In genomic region chr16:38452442-38453202, GRCm38 (mm10) we compare ENCODE assay signal across 8 mouse cellular contexts. TPM values are rescaled to one million over a fixed set of nuclear protein-coding genes. Genes with fewer than 3 reads are reported as not detected.
A peak's percentile ranks its signal among the peaks of the same experiment; 100 is the strongest.
DNase-seq lines count a peak whose midpoint lies in the region; ATAC-seq and TF ChIP-seq lines count a peak whose summit lies in the region.

Gene Adprh, minus strand, starts transcription at chr16:38452703.

- under 1% methylated on average over 45 of the region's 61 CpGs for WGBS in forebrain, embryonic 10.5 days
- under 1% methylated on average over 48 of the region's 61 CpGs for WGBS in heart, embryonic 15.5 days
- WGBS in liver, embryonic 14.5 days (ENCODE audit: insufficient replicate concordance) = under 1% methylated on average over 55 of the region's 61 CpGs
- under 1% methylated on average over 54 of the region's 61 CpGs for WGBS in neural tube, embryonic 11.5 days
- WGBS in stomach, postnatal 0 days = 1% methylated on average over 42 of the region's 61 CpGs

- peak within 1 kb of the TSS; percentile 73 for H3K4me3 ChIP-seq in forebrain, embryonic 10.5 days
- H3K4me3 ChIP-seq in heart, embryonic 15.5 days = peak within 1 kb of the TSS; percentile 89
- H3K4me3 ChIP-seq in liver, embryonic 14.5 days (ENCODE audit: insufficient read depth in 1 of 2, low read depth in 2 of 2, low read length in 2 of 2) = peak within 1 kb of the TSS; percentile 80 to 96
- peak within 1 kb of the TSS; percentile 62 for H3K4me3 ChIP-seq in neural tube, embryonic 11.5 days (ENCODE audit: low read depth, low read length)
- peak within 1 kb of the TSS; percentile 65 for H3K4me3 ChIP-seq in stomach, postnatal 0 days (ENCODE audit: low read depth, low read length)

- H3K9me3 ChIP-seq in forebrain, embryonic 10.5 days = no peaks in the 10 kb centered on the region
- no peaks in the 10 kb centered on the region for H3K9me3 ChIP-seq in heart, embryonic 15.5 days (replicated peaks)
- H3K9me3 ChIP-seq in liver, embryonic 14.5 days (ENCODE audit: control insufficient read depth, low read length) = no peaks in the 10 kb centered on the region
- H3K9me3 ChIP-seq in neural tube, embryonic 11.5 days (ENCODE audit: control insufficient read depth, low read length) = no peaks in the 10 kb centered on the region
- no peaks in the 10 kb centered on the region for H3K9me3 ChIP-seq in stomach, postnatal 0 days (ENCODE audit: control insufficient read depth, low read length)

- H3K27ac ChIP-seq in forebrain, embryonic 10.5 days = peak within 1 kb of the TSS; percentile 96
- peak within 1 kb of the TSS; percentile 96 for H3K27ac ChIP-seq in heart, embryonic 15.5 days
- peak within 1 kb of the TSS; percentile 81 for H3K27ac ChIP-seq in liver, embryonic 14.5 days
- peak within 1 kb of the TSS; percentile 69 for H3K27ac ChIP-seq in neural tube, embryonic 11.5 days (ENCODE audit: low read depth, low read length)
- H3K27ac ChIP-seq in stomach, postnatal 0 days (replicated peaks) = peak within 1 kb of the TSS; percentile 96

- DNase-seq in CD4-positive, CD25-positive, alpha-beta regulatory T cell, adult 2 months (ENCODE audit: low read depth, low spot score) = peak; percentile 86
- peak; percentile 66 for DNase-seq in c-Kit-negative CD71-positive TER-119-positive erythroid progenitor cells, embryonic 14.5 days (ENCODE audit: low read depth, low spot score)
- peak; percentile 85 for DNase-seq in forebrain, embryonic 10.5 days (ENCODE audit: extremely low spot score, low spot score)
- DNase-seq in kidney, postnatal 25 days = peak; percentile 93 to 98
- peak; percentile 71 to 76 (median 74) for DNase-seq in liver, embryonic 14.5 days (ENCODE audit: low read depth in 3 of 3, low spot score in 3 of 3)
- DNase-seq in neural tube, embryonic 11.5 days (ENCODE audit: low spot score) = peak; percentile 91
- DNase-seq in stomach, postnatal 0 days (ENCODE audit: low spot score) = peak; percentile 96

- H3K4me2 ChIP-seq in heart, embryonic 15.5 days = peak within 1 kb of the TSS; percentile 66
- H3K4me2 ChIP-seq in liver, embryonic 14.5 days (ENCODE audit: low read depth) = peak within 1 kb of the TSS; percentile 93
- peak within 1 kb of the TSS; percentile 78 for H3K4me2 ChIP-seq in neural tube, embryonic 11.5 days (ENCODE audit: low read depth)
- peak within 1 kb of the TSS; percentile 93 for H3K4me2 ChIP-seq in stomach, postnatal 0 days (replicated peaks; ENCODE audit: low read depth)

- no peaks in the 10 kb centered on the region for H3K27me3 ChIP-seq in forebrain, embryonic 10.5 days (ENCODE audit: poor library complexity, severe bottlenecking)
- H3K27me3 ChIP-seq in heart, embryonic 15.5 days = no peaks in the 10 kb centered on the region
- no peaks in the 10 kb centered on the region for H3K27me3 ChIP-seq in liver, embryonic 14.5 days (ENCODE audit: control insufficient read depth, insufficient read depth, low read length)
- H3K27me3 ChIP-seq in neural tube, embryonic 11.5 days (ENCODE audit: control insufficient read depth, insufficient read depth, low read length) = no peaks in the 10 kb centered on the region
- no peaks in the 10 kb centered on the region for H3K27me3 ChIP-seq in stomach, postnatal 0 days (ENCODE audit: control insufficient read depth, insufficient read depth, low read length)

- no peak for TF ChIP-seq EP300 in liver, embryonic 14.5 days (IDR thresholded peaks at IDR 0.05; ENCODE audit: low read depth)
- no peak for TF ChIP-seq EP300 in stomach, postnatal 0 days (optimal IDR thresholded peaks at IDR 0.05)

- peak; percentile 95 for ATAC-seq in heart, embryonic 15.5 days (replicated peaks; ENCODE audit: insufficient number of reproducible peaks, insufficient read depth, low FRiP score, low read depth)
- ATAC-seq in liver, embryonic 14.5 days (ENCODE audit: insufficient read depth) = peak; percentile 96
- ATAC-seq in neural tube, embryonic 11.5 days (ENCODE audit: insufficient read depth, low FRiP score, low TSS enrichment) = peak; percentile 96
- peak; percentile 97 for ATAC-seq in stomach, postnatal 0 days (ENCODE audit: low FRiP score, low TSS enrichment)

- peaks cover 32% of the 10 kb centered on the region for H3K36me3 ChIP-seq in forebrain, embryonic 10.5 days (replicated peaks)
- peaks cover 19% of the 10 kb centered on the region for H3K36me3 ChIP-seq in heart, embryonic 15.5 days
- peaks cover 3% of the 10 kb centered on the region; the same call in 1 of the 2 replicates for H3K36me3 ChIP-seq in liver, embryonic 14.5 days (replicated peaks; ENCODE audit: control insufficient read depth, insufficient read depth, low read depth)
- H3K36me3 ChIP-seq in neural tube, embryonic 11.5 days (ENCODE audit: control insufficient read depth, insufficient read depth, low read length) = peaks cover 4% of the 10 kb centered on the region
- peaks cover 4% of the 10 kb centered on the region for H3K36me3 ChIP-seq in stomach, postnatal 0 days (ENCODE audit: control insufficient read depth, insufficient read depth, low read length)

- H3K9ac ChIP-seq in heart, embryonic 15.5 days = peak within 1 kb of the TSS; percentile 98
- H3K9ac ChIP-seq in liver, embryonic 14.5 days (replicated peaks) = peak within 1 kb of the TSS; percentile 98
- peak within 1 kb of the TSS; percentile 95 for H3K9ac ChIP-seq in neural tube, embryonic 11.5 days (ENCODE audit: low read length)
- peak within 1 kb of the TSS; percentile 91 for H3K9ac ChIP-seq in stomach, postnatal 0 days (ENCODE audit: low read length)

- TF ChIP-seq CTCF in liver, embryonic 14.5 days (IDR thresholded peaks at IDR 0.05; ENCODE audit: low read depth) = peak; percentile 20; the same call in 1 of the 2 replicates
- peak; percentile 29; the same call in 1 of the 2 replicates for TF ChIP-seq CTCF in stomach, postnatal 0 days (IDR thresholded peaks at IDR 0.05; ENCODE audit: low read depth)

- H3K4me1 ChIP-seq in forebrain, embryonic 10.5 days = peaks cover 31% of the 10 kb centered on the region
- peaks cover 12% of the 10 kb centered on the region for H3K4me1 ChIP-seq in heart, embryonic 15.5 days (replicated peaks)
- peaks cover 12 to 19% of the 10 kb centered on the region in 2 experiments for H3K4me1 ChIP-seq in liver, embryonic 14.5 days (replicated peaks; ENCODE audit: control insufficient read depth in 2 of 2, insufficient read depth in 2 of 2, low read length in 1 of 2)
- peaks cover 6% of the 10 kb centered on the region; the same call in 1 of the 2 replicates for H3K4me1 ChIP-seq in neural tube, embryonic 11.5 days (ENCODE audit: control insufficient read depth, insufficient read depth, low read length)
- no peaks in the 10 kb centered on the region for H3K4me1 ChIP-seq in stomach, postnatal 0 days (replicated peaks; ENCODE audit: control insufficient read depth, insufficient read depth)

RNA-seq across cellular contexts. Expression of gene Adprh, which starts in this region (rescaled TPM):
- polyA plus RNA-seq in forebrain, embryonic 10.5 days (2016; fragmentation: Nextera tagmentation; extraction: Ambion mirVana) = 149 and 153 TPM in 2 replicates
- polyA plus RNA-seq in heart, embryonic 15.5 days (2015; fragmentation: Nextera tagmentation; extraction: Ambion mirVana) = 81.1 and 87.5 TPM in 2 replicates
- polyA plus RNA-seq in liver, embryonic 14.5 days (2012; rRNA removed) = 12.4 and 15.2 TPM in 2 replicates
- 23.7 and 29.9 TPM in 2 replicates for polyA plus RNA-seq in liver, embryonic 14.5 days (2014; fragmentation: Nextera tagmentation; extraction: Ambion mirVana)
- 143 and 144 TPM in 2 replicates for polyA plus RNA-seq in neural tube, embryonic 11.5 days (2014; fragmentation: Nextera tagmentation; extraction: Ambion mirVana)
- 44.4 and 46.7 TPM in 2 replicates for polyA plus RNA-seq in stomach, postnatal 0 days (2015; fragmentation: Nextera tagmentation; extraction: Ambion mirVana)

Comparison
In these comparisons a context has a peak if more than half of its experiments do, and no peak if none do; other contexts are left out.
1. Peak in every context shown above with its lines: DNase-seq, ATAC-seq, H3K4me3 ChIP-seq and H3K27ac ChIP-seq.